Mouse (Mus musculus) cortical plate, adult 2 months (tissue): ENCODE data around the gene Cyp1a1. TPM values are rescaled to one million over a fixed set of nuclear protein-coding genes. Genes with fewer than 3 reads are reported as not detected.
A peak's percentile ranks its signal among the peaks of the same experiment; 100 is the strongest.

Experiments used
- H3K27ac ChIP-seq: fragments of 200-500 bp; 2 replicates; pipeline ENCODE4 v1.5.1; 2012; ENCODE audit warnings: low read length, control low read depth, inconsistent platforms; ENCODE audit not compliant: insufficient read depth
- H3K4me1 ChIP-seq: fragments of 200-500 bp; 2 replicates; pipeline ENCODE4 v1.6.1; 2011; ENCODE audit warnings: low read length; ENCODE audit not compliant: control insufficient read depth, insufficient read depth
- H3K4me3 ChIP-seq: fragments of 200-500 bp; 2 replicates; pipeline ENCODE4 v1.5.1; 2011; ENCODE audit warnings: mild to moderate bottlenecking, low read length, control low read depth; ENCODE audit not compliant: insufficient read depth
- CTCF ChIP-seq: fragments of 200-500 bp; IDR thresholded peaks from 2 replicates; pipeline ENCODE4 v1.5.1; 2011; ENCODE audit warnings: mild to moderate bottlenecking, control low read depth, low read length; ENCODE audit not compliant: insufficient read depth; ENCODE audit errors: extremely low read depth
- POLR2A ChIP-seq: fragments of 200-500 bp; IDR thresholded peaks from 2 replicates; pipeline ENCODE4 v1.6.1; 2011; ENCODE audit warnings: mild to moderate bottlenecking, low read length, control low read depth; ENCODE audit not compliant: insufficient read depth; ENCODE audit errors: extremely low read depth
- polyA plus RNA-seq: library from polyadenylated mRNA; depleted of rRNA; stranded (reverse); fragments of >200 nt; gene quantifications from 2 replicates; pipeline ENCODE4 v1.2.3, GENCODE M21; 2012

Cyp1a1 gene
- polyA plus RNA-seq, 1 experiment, result 0.08 TPM

GRCm38 (mm10) chr9:57668277-57668676, 19.5 kb upstream of the Cyp1a1 start:
- Histone ChIP-seq H3K4me3 (no peak overlapping the region), H3K4me1 (no peaks in the 10 kb centered on the region), H3K27ac (no peak overlapping the region)
- no peak for TF ChIP-seq CTCF
- TF ChIP-seq POLR2A, result no peak

DNA sequence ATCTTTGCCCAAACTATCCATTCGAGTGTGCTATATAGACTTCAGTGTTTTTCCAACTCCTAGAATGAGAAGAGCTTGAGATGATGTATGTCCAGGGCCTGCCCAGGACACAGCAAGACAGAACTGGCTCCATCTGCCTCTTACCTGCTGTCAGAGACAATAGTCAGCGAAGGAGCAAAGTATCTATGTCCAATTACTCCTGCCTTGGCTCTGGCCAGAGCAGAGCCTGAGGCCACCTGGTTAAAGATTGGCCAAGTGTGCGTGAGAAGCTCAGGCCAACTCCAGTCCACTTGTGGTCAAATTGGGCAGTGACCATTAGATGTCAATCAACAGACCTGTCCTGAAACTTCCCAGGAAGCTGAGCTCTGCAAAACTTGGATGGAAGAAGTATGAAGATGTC, 18.2 kb upstream of the Cyp1a1 start:
- H3K27ac ChIP-seq, result no peak overlapping the region
- no peaks in the 10 kb centered on the region for H3K4me1 ChIP-seq
- H3K4me3 ChIP-seq, result no peak overlapping the region
- TF ChIP-seq POLR2A, result no peak
- TF ChIP-seq CTCF, result no peak

DNA sequence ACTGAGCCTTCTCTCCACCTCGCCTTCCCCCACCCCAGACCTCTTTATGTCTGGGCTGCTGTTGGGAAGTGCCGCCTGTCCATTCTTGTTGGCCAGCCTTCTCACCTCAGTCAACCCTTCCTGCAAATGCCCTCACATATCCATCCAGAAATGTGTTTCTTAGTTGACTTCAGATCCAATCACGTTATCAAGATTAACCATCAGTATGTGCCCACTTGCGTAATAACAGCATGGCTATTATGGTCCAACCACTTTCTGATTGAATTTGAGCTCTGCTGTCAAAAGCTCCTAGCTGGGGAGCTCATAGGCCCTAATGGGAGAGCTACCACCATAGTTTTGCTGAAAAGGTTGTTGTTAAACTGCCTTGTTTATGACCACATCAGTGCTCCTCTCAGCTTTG, 16.7 kb upstream of the Cyp1a1 start:
- no peak overlapping the region for H3K27ac ChIP-seq
- TF ChIP-seq CTCF, result no peak
- no peak for TF ChIP-seq POLR2A
- no peaks in the 10 kb centered on the region for H3K4me1 ChIP-seq
- H3K4me3 ChIP-seq, result no peak overlapping the region

- Histone ChIP-seq H3K4me3 (no peak overlapping the region), H3K27ac (no peak overlapping the region), H3K4me1 (no peaks in the 10 kb centered on the region)
- TF ChIP-seq POLR2A (no peak), CTCF (no peak)
Measured at GRCm38 (mm10) chr9:57671500-57671899, 16.2 kb upstream of the Cyp1a1 start.

- Histone ChIP-seq H3K4me3 (no peak overlapping the region), H3K27ac (no peak overlapping the region), H3K4me1 (no peaks in the 10 kb centered on the region)
- TF ChIP-seq CTCF, result no peak
- no peak for TF ChIP-seq POLR2A
Measured at GRCm38 (mm10) chr9:57681411-57681810, 6.3 kb upstream of the Cyp1a1 start.

DNA sequence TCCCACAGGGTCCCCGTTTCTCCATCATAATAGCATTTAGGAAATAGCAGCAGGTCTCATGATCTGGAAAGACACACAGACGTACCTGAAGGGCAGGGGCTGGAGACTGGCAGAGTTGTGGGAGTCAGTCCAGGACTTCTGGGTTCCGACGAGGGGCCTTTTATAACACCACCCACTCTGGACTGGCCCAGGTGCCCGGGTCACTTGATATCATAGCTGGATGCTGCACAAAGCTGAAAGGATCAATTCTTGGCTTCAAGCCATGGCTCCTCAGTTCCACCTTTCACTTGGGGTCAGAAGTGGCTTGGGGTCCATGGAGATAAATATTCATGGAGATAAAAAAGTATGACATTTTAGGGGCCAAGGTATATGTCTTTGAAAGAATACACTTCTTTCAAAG, 4.2 kb upstream of the Cyp1a1 start, which contains the start of gene Cyp1a2:
TSS of gene Cyp1a2 (minus strand) at position 184 of the 400 bp plus-strand sequence.
- no peak for TF ChIP-seq POLR2A
- no peak for TF ChIP-seq CTCF
- Histone ChIP-seq H3K4me1 (no peaks in the 10 kb centered on the region), H3K4me3 (no peak within 1 kb of the TSS), H3K27ac (no peak within 1 kb of the TSS)

DNA sequence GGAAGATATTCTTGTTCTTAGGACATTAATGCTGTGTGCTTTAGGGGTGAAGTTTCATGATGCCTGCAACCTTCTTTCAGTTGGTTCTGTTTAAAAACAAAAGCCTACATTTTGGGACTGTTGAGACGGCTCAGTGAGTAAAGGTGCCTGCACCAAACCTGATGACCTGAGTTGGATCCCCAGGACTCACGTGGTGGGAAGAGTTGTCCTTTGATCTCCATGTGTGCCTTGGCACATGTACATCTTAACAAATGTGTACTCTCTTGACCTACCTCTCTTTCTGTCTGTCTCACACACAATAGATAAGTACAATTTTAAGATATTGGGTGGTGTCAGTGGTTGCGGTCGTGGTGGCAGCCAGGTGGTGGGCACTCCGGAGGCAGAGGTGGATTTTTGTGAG, 1.7 kb upstream of the Cyp1a1 start:
- no peak for TF ChIP-seq POLR2A
- TF ChIP-seq CTCF, result no peak
- no peak overlapping the region for H3K4me3 ChIP-seq
- H3K4me1 ChIP-seq, result no peaks in the 10 kb centered on the region
- no peak overlapping the region for H3K27ac ChIP-seq

GRCm38 (mm10) chr9:57688158-57688557, 430 bp downstream of the Cyp1a1 start:
- Histone ChIP-seq H3K27ac (no peak overlapping the region), H3K4me3 (no peak overlapping the region), H3K4me1 (no peaks in the 10 kb centered on the region)
- TF ChIP-seq CTCF (0 out of 2 replicates have a peak, but pooled peaks have one; percentile 15), POLR2A (no peak)

- Histone ChIP-seq H3K4me3 (no peak overlapping the region), H3K4me1 (no peaks in the 10 kb centered on the region), H3K27ac (no peak overlapping the region)
- TF ChIP-seq CTCF (no peak), POLR2A (no peak)
Measured at GRCm38 (mm10) chr9:57688606-57689005, 878 bp downstream of the Cyp1a1 start.

- no peak for TF ChIP-seq CTCF
- TF ChIP-seq POLR2A, result no peak
Measured at GRCm38 (mm10) chr9:57694108-57694507, 6.4 kb downstream of the Cyp1a1 start.

More at GRCm38 (mm10) chr9:57694108-57694507, 6.4 kb downstream of the Cyp1a1 start:
- no peak overlapping the region for H3K4me3 ChIP-seq
- H3K27ac ChIP-seq, result no peak overlapping the region
- H3K4me1 ChIP-seq, result peaks cover 2% of the 10 kb centered on the region; the same call in 1 of the 2 replicates
